Mouse (Mus musculus): ENCODE data around the gene Adnp. TPM values are rescaled to one million over a fixed set of nuclear protein-coding genes. Genes with fewer than 3 reads are reported as not detected.

The Adnp gene
- polyA plus RNA-seq (2011; ENCODE audit: insufficient read depth, insufficient read length, low replicate concordance, missing spikeins): 4.1 and 10.8 TPM in 2 replicates

DNA sequence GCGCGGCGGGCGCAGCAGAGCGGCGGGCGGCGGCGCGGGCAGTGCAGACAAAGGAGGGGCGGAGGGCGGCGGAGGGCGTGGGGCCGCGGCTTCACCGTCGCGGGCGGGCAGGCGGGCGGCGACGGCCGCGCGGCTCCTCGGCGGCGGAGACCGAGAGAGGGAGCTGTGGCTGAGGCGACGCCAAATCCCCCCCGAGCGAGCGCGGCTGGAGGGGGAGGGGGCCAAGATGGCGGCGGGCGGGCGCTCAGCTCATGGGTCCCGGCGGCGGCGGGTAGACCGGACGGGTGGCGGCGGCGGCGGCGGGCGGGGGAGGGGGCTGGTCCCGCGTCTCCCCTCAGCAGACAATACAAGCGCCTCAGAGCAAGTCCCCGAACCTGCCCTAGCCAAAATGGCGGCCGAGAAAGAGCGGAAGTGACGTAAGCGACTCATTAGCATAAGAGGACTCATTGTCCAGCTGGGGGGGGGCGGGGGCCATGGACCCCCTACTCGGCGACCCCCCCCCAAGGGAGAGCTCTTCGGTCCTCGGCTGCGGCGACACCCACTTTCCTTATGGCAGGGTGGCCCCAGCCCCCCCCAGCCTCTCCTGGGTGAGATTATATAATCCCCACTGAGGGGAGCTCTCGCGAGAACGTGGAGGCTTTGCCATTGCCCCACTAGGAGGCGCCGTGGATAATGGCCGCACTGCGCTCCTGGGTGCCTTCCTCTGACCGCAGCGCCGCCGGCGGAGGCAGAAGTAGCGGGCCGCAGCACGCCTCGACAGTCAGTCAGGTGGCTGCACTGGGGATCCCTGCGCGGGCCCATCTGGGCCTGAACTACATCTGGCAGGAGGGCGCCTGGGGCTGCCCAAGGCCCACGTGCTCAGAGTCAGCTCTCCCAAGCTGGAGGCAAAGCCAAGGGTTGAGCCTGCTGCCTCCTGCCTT lies at the start of gene Adnp:
Gene Adnp, minus strand, starts transcription at position 388 of the 920 bp plus-strand sequence.
- Histone ChIP-seq H3K4me1 (ENCODE audit: control insufficient read depth, insufficient read depth, low read length) (peaks cover 5% of the 10 kb centered on the region), H3K27ac (ENCODE audit: control insufficient read depth, insufficient read depth, low read depth, low read length, poor library complexity) (peak within 1 kb of the TSS; percentile 97), H3K4me3 (replicated peaks; ENCODE audit: control insufficient read depth, low read depth, low read length) (peak within 1 kb of the TSS; percentile 82)
- WGBS: under 1% methylated on average over 83 of the region's 89 CpGs
- TF ChIP-seq POLR2A (IDR thresholded peaks at IDR 0.05; ENCODE audit: borderline replicate concordance, control insufficient read depth, low read depth, low read length) (peak; percentile 64; the same call in 1 of the 2 replicates), CTCF (IDR thresholded peaks at IDR 0.05; ENCODE audit: control insufficient read depth, insufficient read depth, low read length) (peak; percentile 67)

DNA sequence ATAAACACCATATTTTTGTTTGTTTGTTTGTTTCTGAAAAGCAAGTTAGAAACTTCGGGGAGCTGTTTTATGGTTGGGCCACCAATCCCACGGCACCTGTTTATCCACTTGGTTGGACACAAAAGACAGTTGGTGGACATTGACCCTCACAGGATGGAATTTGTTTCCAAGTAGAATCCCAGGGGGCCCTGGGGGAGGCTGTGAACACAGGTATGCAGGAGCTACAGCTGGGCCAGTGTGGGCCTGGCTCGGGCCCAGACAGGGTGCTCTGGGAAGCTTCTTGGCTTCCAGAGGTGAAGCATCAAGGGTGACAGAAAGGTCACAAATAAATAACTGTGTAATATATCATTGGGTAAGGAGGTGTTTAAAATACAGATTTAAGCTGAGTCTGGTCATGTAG lies 49.6 kb upstream of the Adnp start:
- TF ChIP-seq CTCF (IDR thresholded peaks at IDR 0.05; ENCODE audit: control insufficient read depth, insufficient read depth, low read length): no peak
- no peak for TF ChIP-seq POLR2A (IDR thresholded peaks at IDR 0.05; ENCODE audit: borderline replicate concordance, control insufficient read depth, low read depth, low read length)
- H3K4me1 ChIP-seq (ENCODE audit: control insufficient read depth, insufficient read depth, low read length): no peaks in the 10 kb centered on the region

DNA sequence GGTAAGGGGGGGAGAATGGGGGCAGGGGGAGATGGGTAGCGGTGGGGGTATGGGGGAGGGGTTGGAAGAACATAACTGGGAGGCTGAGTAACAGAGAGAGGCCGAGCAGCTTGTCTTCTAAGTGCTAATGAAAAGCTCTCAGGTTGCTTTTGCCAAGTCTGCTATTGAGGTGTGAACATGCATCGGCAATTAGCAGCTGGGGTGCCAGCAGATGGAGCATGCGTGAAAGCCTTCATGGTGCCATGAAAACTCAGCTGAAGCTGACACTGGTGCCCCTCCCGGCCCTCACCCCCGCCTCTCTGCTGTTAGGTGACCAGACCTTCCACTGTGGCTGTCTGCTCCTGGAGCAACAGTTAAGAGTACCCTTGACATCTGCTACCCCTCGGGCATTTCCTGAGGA lies 46.9 kb upstream of the Adnp start:
- H3K4me1 ChIP-seq (ENCODE audit: control insufficient read depth, insufficient read depth, low read length): no peaks in the 10 kb centered on the region
- 31% methylated on average over 7 of the region's 7 CpGs for WGBS
- no peak overlapping the region for H3K27ac ChIP-seq (ENCODE audit: control insufficient read depth, insufficient read depth, low read depth, low read length, poor library complexity)
- TF ChIP-seq CTCF (IDR thresholded peaks at IDR 0.05; ENCODE audit: control insufficient read depth, insufficient read depth, low read length): no peak
- no peak for TF ChIP-seq POLR2A (IDR thresholded peaks at IDR 0.05; ENCODE audit: borderline replicate concordance, control insufficient read depth, low read depth, low read length)
- H3K4me3 ChIP-seq (replicated peaks; ENCODE audit: control insufficient read depth, low read depth, low read length): no peak overlapping the region

More for the DNA sequence above, 49.6 kb upstream of the Adnp start:
- WGBS: 75% methylated on average over 3 of the region's 3 CpGs
- no peak overlapping the region for H3K4me3 ChIP-seq (replicated peaks; ENCODE audit: control insufficient read depth, low read depth, low read length)
- no peak overlapping the region for H3K27ac ChIP-seq (ENCODE audit: control insufficient read depth, insufficient read depth, low read depth, low read length, poor library complexity)

DNA sequence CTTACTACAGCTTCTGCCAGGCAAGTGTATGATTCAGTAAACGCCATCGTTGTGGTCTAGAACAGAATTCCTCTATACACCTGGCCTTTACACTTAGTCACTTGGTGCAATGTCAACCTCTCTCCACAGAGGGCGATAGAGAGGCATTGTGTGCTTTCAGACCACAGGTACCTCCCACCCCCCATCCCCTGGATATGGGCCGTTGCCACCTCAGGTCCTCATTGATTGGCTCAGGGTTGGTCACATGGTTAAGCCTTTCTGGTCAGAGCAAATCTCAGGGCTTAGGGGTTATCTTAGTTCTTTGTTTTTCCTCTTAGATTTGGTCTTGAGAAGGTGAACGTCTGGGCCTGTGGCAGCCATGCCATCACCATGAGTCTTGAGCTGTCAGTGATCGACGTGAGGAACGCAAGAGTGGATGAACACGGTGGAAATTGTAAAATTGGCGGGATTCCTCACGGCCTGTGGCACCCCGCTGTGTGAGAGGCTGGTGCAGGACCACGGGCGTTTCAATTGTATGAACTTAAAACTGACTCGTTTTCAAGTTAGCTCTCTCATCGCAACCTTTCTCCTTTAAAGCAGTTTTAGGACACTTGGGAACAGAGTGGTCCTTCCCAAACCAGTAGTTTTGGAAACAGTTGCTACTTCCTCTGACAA lies 45.9 kb upstream of the Adnp start:
- Histone ChIP-seq H3K4me3 (replicated peaks; ENCODE audit: control insufficient read depth, low read depth, low read length) (no peak overlapping the region), H3K4me1 (ENCODE audit: control insufficient read depth, insufficient read depth, low read length) (no peaks in the 10 kb centered on the region), H3K27ac (ENCODE audit: control insufficient read depth, insufficient read depth, low read depth, low read length, poor library complexity) (no peak overlapping the region)
- 36% methylated on average over 16 of the region's 16 CpGs for WGBS
- TF ChIP-seq CTCF (IDR thresholded peaks at IDR 0.05; ENCODE audit: control insufficient read depth, insufficient read depth, low read length) (peak; percentile 56), POLR2A (IDR thresholded peaks at IDR 0.05; ENCODE audit: borderline replicate concordance, control insufficient read depth, low read depth, low read length) (no peak)

DNA sequence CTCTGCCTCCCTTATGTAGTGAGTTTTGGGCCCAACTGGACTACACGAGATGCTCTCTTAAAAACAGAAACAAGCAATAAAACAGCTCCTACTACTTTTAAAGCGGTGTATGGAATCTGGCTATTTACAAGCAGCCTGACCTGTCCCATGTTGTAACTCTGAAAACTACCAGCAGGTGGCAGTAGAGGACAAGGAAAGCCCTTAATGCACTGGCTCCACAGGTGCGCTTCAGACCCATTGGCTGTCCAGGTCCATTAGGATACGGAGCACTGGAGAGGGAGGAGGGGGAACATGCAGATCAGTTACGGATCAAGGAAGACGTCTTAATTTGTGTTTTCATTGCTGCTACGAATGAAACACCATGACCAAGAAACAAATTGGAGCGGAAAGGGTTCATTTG lies 43.4 kb upstream of the Adnp start:
- Histone ChIP-seq H3K27ac (ENCODE audit: control insufficient read depth, insufficient read depth, low read depth, low read length, poor library complexity) (no peak overlapping the region), H3K4me1 (ENCODE audit: control insufficient read depth, insufficient read depth, low read length) (no peaks in the 10 kb centered on the region), H3K4me3 (replicated peaks; ENCODE audit: control insufficient read depth, low read depth, low read length) (no peak overlapping the region)
- 18% methylated on average over 8 of the region's 8 CpGs for WGBS
- peak; percentile 89 for TF ChIP-seq CTCF (IDR thresholded peaks at IDR 0.05; ENCODE audit: control insufficient read depth, insufficient read depth, low read length)
- no peak for TF ChIP-seq POLR2A (IDR thresholded peaks at IDR 0.05; ENCODE audit: borderline replicate concordance, control insufficient read depth, low read depth, low read length)

DNA sequence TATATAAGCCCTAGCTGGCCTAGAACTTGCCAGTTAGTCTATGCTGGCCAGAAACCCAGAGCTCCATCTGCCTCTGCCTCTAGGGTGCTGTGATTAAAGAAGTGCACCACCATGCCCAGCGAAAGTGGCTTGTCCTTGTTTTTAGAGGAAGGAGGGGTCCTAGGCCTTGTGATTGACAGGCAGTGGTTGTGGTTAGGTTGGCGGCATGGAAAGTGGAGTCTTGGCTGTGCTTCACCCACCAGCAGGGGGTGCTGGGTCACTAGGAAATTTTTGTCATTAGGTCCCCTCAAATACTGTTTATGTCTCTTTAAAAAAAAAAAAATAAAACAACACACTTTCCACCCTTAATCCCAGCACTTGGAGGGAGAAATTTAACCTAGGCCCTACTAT lies 41.9 kb upstream of the Adnp start:
- WGBS: 6% methylated on average over 2 of the region's 2 CpGs
- TF ChIP-seq CTCF (IDR thresholded peaks at IDR 0.05; ENCODE audit: control insufficient read depth, insufficient read depth, low read length) (peak; percentile 47), POLR2A (IDR thresholded peaks at IDR 0.05; ENCODE audit: borderline replicate concordance, control insufficient read depth, low read depth, low read length) (no peak)

DNA sequence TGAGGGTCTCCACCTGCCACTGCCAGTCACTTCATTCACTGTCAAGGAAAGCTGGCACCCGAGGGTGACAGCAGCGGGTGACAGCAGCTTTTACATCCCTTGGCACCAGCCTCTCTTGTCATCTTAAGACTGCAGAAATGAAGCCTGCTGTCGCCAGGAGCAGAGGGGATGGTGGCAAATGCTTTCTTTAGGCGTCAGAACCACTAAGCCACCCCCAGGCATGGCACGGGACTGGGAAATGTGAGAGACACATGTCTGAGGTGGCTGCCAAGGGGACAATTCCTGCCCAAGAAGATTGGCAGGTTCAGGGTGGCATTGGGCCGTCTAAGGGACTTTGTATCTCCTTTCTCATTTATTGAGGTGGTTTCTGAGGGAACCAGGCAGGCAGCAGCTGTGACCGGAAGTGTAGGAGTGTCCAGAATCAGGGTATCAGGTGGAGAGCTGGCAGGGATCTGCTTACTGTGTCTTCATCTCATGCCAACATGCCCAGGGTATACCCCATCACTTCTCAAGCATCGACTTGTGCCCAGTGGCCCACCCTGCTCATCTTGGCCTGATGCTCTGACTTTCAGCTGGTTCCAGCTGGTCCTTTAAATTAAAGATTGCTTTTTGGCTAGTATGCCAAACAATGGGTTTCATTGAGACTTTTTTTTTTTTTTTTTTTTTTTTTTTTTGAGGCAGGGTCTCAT lies 41.4 kb upstream of the Adnp start:
- WGBS: 72% methylated on average over 8 of the region's 8 CpGs
- TF ChIP-seq POLR2A (IDR thresholded peaks at IDR 0.05; ENCODE audit: borderline replicate concordance, control insufficient read depth, low read depth, low read length) (no peak), CTCF (IDR thresholded peaks at IDR 0.05; ENCODE audit: control insufficient read depth, insufficient read depth, low read length) (no peak)
- Histone ChIP-seq H3K4me1 (ENCODE audit: control insufficient read depth, insufficient read depth, low read length) (no peaks in the 10 kb centered on the region), H3K4me3 (replicated peaks; ENCODE audit: control insufficient read depth, low read depth, low read length) (no peak overlapping the region), H3K27ac (ENCODE audit: control insufficient read depth, insufficient read depth, low read depth, low read length, poor library complexity) (no peak overlapping the region)

More for the DNA sequence above, 41.9 kb upstream of the Adnp start:
- Histone ChIP-seq H3K27ac (ENCODE audit: control insufficient read depth, insufficient read depth, low read depth, low read length, poor library complexity) (no peak overlapping the region), H3K4me3 (replicated peaks; ENCODE audit: control insufficient read depth, low read depth, low read length) (no peak overlapping the region), H3K4me1 (ENCODE audit: control insufficient read depth, insufficient read depth, low read length) (no peaks in the 10 kb centered on the region)

DNA sequence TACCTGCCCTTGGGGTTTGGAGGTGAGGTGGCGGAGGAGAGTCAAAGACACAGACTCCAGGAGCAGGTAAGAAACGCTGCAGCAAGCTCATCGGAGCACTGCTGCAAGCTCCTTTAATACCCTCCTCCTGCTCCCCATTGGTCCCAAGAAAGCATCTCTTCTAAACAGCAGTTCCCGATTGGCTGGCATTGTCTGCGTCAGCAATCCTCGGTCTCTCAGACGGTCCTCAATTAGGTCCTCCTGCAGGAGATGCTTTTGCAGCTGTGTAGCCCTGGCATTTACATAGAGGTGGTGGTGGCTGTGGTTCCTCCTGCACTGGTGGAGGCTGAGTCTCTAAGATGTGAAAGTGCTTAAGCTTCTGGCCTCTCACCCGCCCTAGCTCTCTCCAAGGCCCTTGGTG lies 38.7 kb upstream of the Adnp start:
- Histone ChIP-seq H3K27ac (ENCODE audit: control insufficient read depth, insufficient read depth, low read depth, low read length, poor library complexity) (no peak overlapping the region), H3K4me3 (replicated peaks; ENCODE audit: control insufficient read depth, low read depth, low read length) (no peak overlapping the region), H3K4me1 (ENCODE audit: control insufficient read depth, insufficient read depth, low read length) (no peaks in the 10 kb centered on the region)
- TF ChIP-seq CTCF (IDR thresholded peaks at IDR 0.05; ENCODE audit: control insufficient read depth, insufficient read depth, low read length) (no peak), POLR2A (IDR thresholded peaks at IDR 0.05; ENCODE audit: borderline replicate concordance, control insufficient read depth, low read depth, low read length) (no peak)
- 57% methylated on average over 8 of the region's 8 CpGs for WGBS
